Mouse (Mus musculus): ENCODE results near the gene Card9.

DNA sequence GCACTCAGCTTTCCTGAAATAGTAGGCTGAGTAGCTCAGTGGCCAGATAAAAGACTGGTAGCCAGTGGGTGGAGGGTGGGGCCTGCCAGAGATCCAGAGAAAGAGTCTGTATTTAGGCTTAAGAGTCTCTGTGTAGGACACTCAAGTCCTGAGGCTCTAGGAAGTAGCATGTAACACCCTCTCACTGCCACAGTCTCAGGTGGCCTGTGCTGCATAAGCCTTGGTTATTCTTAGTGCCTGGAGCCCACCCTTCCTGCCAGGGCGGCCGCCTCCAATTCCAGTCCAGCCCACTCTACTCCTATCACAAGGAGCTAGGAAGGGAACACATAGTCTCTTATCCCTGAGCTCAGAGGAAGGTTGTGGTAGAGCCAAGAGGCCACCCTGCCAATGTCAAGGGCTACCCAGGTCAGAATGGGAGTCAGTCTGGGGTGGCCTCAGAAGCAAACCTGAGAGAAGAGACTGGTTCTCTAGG, 19.2 kb downstream of the Card9 start:
- TF ChIP-seq CTCF (IDR thresholded peaks at IDR 0.05; ENCODE audit: insufficient read depth, low read length): no peak
- TF ChIP-seq POLR2A (IDR thresholded peaks at IDR 0.05; ENCODE audit: borderline replicate concordance, extremely low read depth, low read depth, low read length): no peak

All from lung, adult 2 months (tissue).